Mouse (Mus musculus): ENCODE results near the gene Ppp3cb. TPM values are rescaled to one million over a fixed set of nuclear protein-coding genes. Genes with fewer than 3 reads are reported as not detected.

The Ppp3cb gene
- polyA plus RNA-seq, 1 experiment from 2014 or later, result 13.3 TPM

DNA sequence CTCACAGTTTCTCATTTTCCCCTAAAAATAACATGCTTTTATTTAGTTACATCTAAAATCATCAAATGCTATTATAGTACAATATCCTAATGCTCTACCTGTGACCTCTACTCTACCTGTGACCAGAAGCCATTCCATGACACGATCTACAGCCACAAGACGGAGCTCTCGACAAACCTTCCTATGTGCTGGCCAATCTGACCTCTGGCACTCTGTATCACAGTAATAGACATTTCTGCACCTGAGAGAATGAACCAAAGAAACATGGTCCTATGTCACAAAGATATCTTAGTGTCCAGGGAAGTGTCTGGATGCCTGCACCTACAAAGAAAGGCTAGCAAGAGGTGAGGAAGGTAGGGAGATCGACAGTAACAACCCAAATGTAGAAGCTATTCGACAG is 60.3 kb downstream of the Ppp3cb start:
- H3K27me3 ChIP-seq (ENCODE audit: control insufficient read depth, insufficient read depth, low read depth, low read length), result no peaks in the 10 kb centered on the region

DNA sequence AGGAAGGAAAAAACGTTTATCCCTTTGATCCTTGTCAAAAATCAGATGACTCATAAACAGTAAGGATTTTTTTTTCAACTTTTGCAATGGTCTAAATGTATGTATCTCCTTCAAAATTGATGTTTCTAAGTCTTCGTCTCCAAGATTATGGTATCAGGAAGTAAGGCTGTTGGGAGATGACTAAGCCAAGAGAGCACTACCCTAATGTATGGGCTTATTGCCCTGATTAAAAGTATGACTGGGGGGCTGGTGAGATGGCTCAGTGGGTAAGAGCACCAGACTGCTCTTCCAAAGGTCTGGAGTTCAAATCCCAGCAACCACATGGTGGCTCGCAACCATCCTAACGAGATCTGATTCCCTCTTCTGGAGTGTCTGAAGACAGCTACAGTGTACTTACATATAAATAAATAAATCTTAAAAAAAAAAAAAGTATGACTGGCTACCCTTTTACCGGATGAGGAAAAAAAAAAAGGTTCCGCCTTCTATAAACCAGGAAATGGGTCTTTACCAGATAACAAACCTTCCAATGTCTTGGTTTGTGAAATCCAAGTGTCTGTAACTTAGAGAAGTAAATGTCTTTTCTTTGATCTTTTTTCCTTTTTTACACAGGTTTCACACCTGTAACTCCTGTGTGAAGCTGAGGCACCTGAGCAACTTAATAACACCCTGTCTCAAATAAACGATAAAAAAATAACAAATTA is 64.2 kb downstream of the Ppp3cb start:
- WGBS (ENCODE audit: insufficient replicate concordance), result 68% methylated on average over 7 of the region's 7 CpGs
- Histone ChIP-seq H3K4me2 (ENCODE audit: low read depth, low read length) (no peak overlapping the region), H3K36me3 (ENCODE audit: control insufficient read depth, insufficient read depth) (no peaks in the 10 kb centered on the region; the same call in 1 of the 2 replicates), H3K4me1 (ENCODE audit: control insufficient read depth, low read depth, low read length) (peaks cover 25% of the 10 kb centered on the region), H3K4me3 (ENCODE audit: low read depth, low read length) (no peak overlapping the region), H3K27me3 (ENCODE audit: control insufficient read depth, insufficient read depth, low read depth, low read length) (no peaks in the 10 kb centered on the region), H3K27ac (ENCODE audit: low read length) (no peak overlapping the region), H3K9ac (ENCODE audit: low read depth, low read length) (no peak overlapping the region), H3K9me3 (replicated peaks; ENCODE audit: control insufficient read depth, low read length) (no peaks in the 10 kb centered on the region)
- ATAC-seq (ENCODE audit: low read depth), result no peak

More for the DNA sequence above, 60.3 kb downstream of the Ppp3cb start:
- peaks cover 6% of the 10 kb centered on the region for H3K4me1 ChIP-seq (ENCODE audit: control insufficient read depth, low read depth, low read length)
- H3K4me2 ChIP-seq (ENCODE audit: low read depth, low read length), result no peak overlapping the region
- H3K9me3 ChIP-seq (replicated peaks; ENCODE audit: control insufficient read depth, low read length), result no peaks in the 10 kb centered on the region
- H3K36me3 ChIP-seq (ENCODE audit: control insufficient read depth, insufficient read depth), result no peaks in the 10 kb centered on the region; the same call in 1 of the 2 replicates
- no peak for ATAC-seq (ENCODE audit: low read depth)
- no peak overlapping the region for H3K9ac ChIP-seq (ENCODE audit: low read depth, low read length)
- H3K27ac ChIP-seq (ENCODE audit: low read length), result no peak overlapping the region
- WGBS (ENCODE audit: insufficient replicate concordance), result 89% methylated on average over 5 of the region's 5 CpGs
- H3K4me3 ChIP-seq (ENCODE audit: low read depth, low read length), result no peak overlapping the region

DNA sequence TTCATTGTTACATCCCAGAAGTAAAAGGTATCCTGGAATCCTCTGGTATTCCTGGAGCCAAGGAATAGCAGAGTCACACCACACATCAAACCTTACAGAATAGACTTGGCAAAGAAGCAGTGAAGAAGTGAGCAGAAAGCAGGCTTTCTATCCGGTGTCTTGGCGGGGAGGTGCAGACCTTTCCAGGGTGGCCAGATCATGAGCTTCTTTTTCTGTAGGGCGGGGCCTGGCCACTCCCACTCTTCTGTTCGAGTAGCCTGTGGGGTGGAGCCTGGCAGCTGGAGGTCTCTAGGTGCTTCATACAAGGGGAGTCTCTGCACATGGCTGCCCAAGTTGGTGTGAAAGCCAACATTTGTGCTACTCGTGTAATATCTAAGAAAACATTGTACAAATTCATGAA is 65.2 kb downstream of the Ppp3cb start:
- H3K27me3 ChIP-seq (ENCODE audit: control insufficient read depth, insufficient read depth, low read depth, low read length), result no peaks in the 10 kb centered on the region
- no peaks in the 10 kb centered on the region for H3K36me3 ChIP-seq (ENCODE audit: control insufficient read depth, insufficient read depth)
- no peak overlapping the region for H3K27ac ChIP-seq (ENCODE audit: low read length)
- no peaks in the 10 kb centered on the region for H3K9me3 ChIP-seq (replicated peaks; ENCODE audit: control insufficient read depth, low read length)
- peak overlapping the region; percentile 28; the same call in 1 of the 2 replicates for H3K4me2 ChIP-seq (ENCODE audit: low read depth, low read length)
- 18% methylated on average over 5 of the region's 5 CpGs for WGBS (ENCODE audit: insufficient replicate concordance)
- peaks cover 30% of the 10 kb centered on the region for H3K4me1 ChIP-seq (ENCODE audit: control insufficient read depth, low read depth, low read length)
- ATAC-seq (ENCODE audit: low read depth), result no peak
- H3K9ac ChIP-seq (ENCODE audit: low read depth, low read length), result no peak overlapping the region
- no peak overlapping the region for H3K4me3 ChIP-seq (ENCODE audit: low read depth, low read length)

GRCm38 (mm10) chr14:20480195-20480579 is 66.2 kb downstream of the Ppp3cb start:
- H3K27ac ChIP-seq (ENCODE audit: low read length), result peak overlapping the region; percentile 88
- no peaks in the 10 kb centered on the region for H3K27me3 ChIP-seq (ENCODE audit: control insufficient read depth, insufficient read depth, low read depth, low read length)
- peak overlapping the region; percentile 87 for H3K9ac ChIP-seq (ENCODE audit: low read depth, low read length)
- H3K36me3 ChIP-seq (ENCODE audit: control insufficient read depth, insufficient read depth), result no peaks in the 10 kb centered on the region
- no peak for ATAC-seq (ENCODE audit: low read depth)
- peaks cover 30% of the 10 kb centered on the region for H3K4me1 ChIP-seq (ENCODE audit: control insufficient read depth, low read depth, low read length)
- H3K4me3 ChIP-seq (ENCODE audit: low read depth, low read length), result peak overlapping the region; percentile 79
- no peaks in the 10 kb centered on the region for H3K9me3 ChIP-seq (replicated peaks; ENCODE audit: control insufficient read depth, low read length)
- peak overlapping the region; percentile 82 for H3K4me2 ChIP-seq (ENCODE audit: low read depth, low read length)
- 63% methylated on average over 1 of the region's 1 CpGs for WGBS (ENCODE audit: insufficient replicate concordance)

DNA sequence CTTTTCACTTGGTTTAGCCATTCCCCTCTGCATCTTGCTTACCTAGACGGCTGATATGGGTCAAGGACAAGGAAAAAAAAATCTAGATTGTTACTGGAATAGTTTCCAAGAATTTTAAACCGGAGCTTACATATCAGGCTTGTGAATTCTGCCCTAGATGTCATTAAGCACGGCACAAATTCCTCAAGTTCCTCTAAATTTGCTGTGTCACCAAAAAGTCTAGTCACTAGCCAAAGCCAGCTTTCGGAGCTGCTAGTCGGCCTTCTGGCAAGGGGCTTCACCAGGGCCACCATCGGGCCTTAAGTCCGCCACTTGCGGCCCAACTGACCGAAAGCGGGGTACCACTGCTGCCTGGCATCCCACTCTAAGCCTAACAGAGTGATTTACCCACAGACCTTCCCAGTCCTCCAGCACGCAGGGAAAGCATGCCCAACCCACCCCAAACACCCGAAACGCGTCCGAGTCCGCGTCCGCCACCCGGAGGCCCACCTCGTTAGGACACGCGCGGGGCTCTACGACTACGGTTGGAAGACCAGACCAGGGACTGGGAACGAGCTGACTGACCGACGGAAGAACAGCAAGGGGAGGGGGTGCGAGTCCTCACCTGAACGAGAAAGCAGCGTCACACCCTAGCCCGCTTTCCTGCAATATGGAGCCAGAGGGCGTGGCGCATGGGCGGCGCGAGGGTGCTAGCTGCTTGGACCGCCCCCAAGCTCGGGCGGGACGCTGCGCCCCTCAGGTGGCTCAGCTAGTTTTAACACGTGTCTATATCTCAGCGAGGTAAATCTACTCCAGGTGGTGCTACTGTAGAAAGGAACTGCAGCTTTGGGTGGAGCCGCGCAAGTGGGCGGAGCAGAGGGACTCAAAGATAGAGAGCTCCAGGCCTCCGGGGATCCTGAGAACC is 66.8 kb downstream of the Ppp3cb start, which contains the start of gene Anxa7:
Gene Anxa7, minus strand, starts transcription at position 843 of the 904 bp plus-strand sequence.
- H3K9ac ChIP-seq (ENCODE audit: low read depth, low read length), result peak within 1 kb of the TSS; percentile 87
- no peaks in the 10 kb centered on the region for H3K27me3 ChIP-seq (ENCODE audit: control insufficient read depth, insufficient read depth, low read depth, low read length)
- no peaks in the 10 kb centered on the region for H3K9me3 ChIP-seq (replicated peaks; ENCODE audit: control insufficient read depth, low read length)
- H3K4me2 ChIP-seq (ENCODE audit: low read depth, low read length), result peak within 1 kb of the TSS; percentile 82
- H3K36me3 ChIP-seq (ENCODE audit: control insufficient read depth, insufficient read depth), result no peaks in the 10 kb centered on the region
- H3K27ac ChIP-seq (ENCODE audit: low read length), result peak within 1 kb of the TSS; percentile 88
- WGBS (ENCODE audit: insufficient replicate concordance), result under 1% methylated on average over 48 of the region's 48 CpGs
- peak; percentile 82 for ATAC-seq (ENCODE audit: low read depth)
- H3K4me3 ChIP-seq (ENCODE audit: low read depth, low read length), result peak within 1 kb of the TSS; percentile 79
- H3K4me1 ChIP-seq (ENCODE audit: control insufficient read depth, low read depth, low read length), result peaks cover 30% of the 10 kb centered on the region

- Histone ChIP-seq H3K9ac (ENCODE audit: low read depth, low read length) (peak overlapping the region; percentile 87), H3K4me1 (ENCODE audit: control insufficient read depth, low read depth, low read length) (peaks cover 30% of the 10 kb centered on the region), H3K4me2 (ENCODE audit: low read depth, low read length) (peak overlapping the region; percentile 82), H3K27me3 (ENCODE audit: control insufficient read depth, insufficient read depth, low read depth, low read length) (no peaks in the 10 kb centered on the region), H3K4me3 (ENCODE audit: low read depth, low read length) (peak overlapping the region; percentile 79), H3K9me3 (replicated peaks; ENCODE audit: control insufficient read depth, low read length) (no peaks in the 10 kb centered on the region), H3K36me3 (ENCODE audit: control insufficient read depth, insufficient read depth) (no peaks in the 10 kb centered on the region), H3K27ac (ENCODE audit: low read length) (peak overlapping the region; percentile 88)
- ATAC-seq (ENCODE audit: low read depth), result peak; percentile 82
- 2% methylated on average over 7 of the region's 7 CpGs for WGBS (ENCODE audit: insufficient replicate concordance)
These were observed 67.6 kb downstream of the Ppp3cb start for GRCm38 (mm10) chr14:20478801-20479200.

GRCm38 (mm10) chr14:20478385-20478784 is 68.0 kb downstream of the Ppp3cb start:
- Histone ChIP-seq H3K9me3 (replicated peaks; ENCODE audit: control insufficient read depth, low read length) (no peaks in the 10 kb centered on the region), H3K27me3 (ENCODE audit: control insufficient read depth, insufficient read depth, low read depth, low read length) (no peaks in the 10 kb centered on the region), H3K4me1 (ENCODE audit: control insufficient read depth, low read depth, low read length) (peaks cover 30% of the 10 kb centered on the region), H3K27ac (ENCODE audit: low read length) (peak overlapping the region; percentile 88), H3K9ac (ENCODE audit: low read depth, low read length) (peak overlapping the region; percentile 87), H3K4me3 (ENCODE audit: low read depth, low read length) (peak overlapping the region; percentile 79), H3K36me3 (ENCODE audit: control insufficient read depth, insufficient read depth) (no peaks in the 10 kb centered on the region), H3K4me2 (ENCODE audit: low read depth, low read length) (peak overlapping the region; percentile 82)
- peak; percentile 18; the same call in 1 of the 2 replicates for ATAC-seq (ENCODE audit: low read depth)
- WGBS (ENCODE audit: insufficient replicate concordance), result 14% methylated on average over 3 of the region's 3 CpGs

DNA sequence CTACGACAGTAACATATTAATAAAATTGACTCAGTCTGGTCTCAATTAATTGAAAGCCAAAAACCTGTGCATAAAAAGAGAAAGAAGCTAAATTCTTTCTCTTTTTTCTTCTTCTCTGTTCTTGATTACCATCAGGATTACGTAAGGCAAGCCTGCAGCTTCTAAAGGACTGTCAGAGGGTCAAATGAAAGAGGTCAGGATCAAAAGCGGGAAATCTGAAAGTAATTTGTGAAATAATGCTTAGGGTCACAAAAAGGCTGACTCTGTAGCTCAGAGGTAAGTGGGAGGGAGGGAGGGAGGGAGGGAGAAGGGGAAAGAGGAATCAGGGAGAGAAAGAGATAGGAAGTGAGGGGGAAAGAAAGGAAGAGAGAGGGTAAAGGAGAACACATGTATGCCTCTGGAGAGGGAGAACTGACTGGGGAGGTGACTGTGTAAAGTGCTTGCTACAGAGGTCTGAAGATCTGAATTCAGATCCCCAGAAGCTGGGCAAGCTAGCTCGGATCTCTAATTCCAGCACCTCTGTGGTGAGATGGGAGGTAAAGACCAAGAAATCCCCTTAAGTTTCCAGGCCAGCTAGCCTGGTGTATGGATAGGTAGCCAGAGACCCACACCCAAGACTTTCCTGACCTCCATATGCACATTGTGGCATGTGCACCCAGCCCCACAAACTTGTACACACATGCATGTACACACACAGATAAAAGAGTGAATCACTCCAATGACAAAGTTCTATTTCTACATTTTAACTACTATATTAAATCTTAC is 68.9 kb downstream of the Ppp3cb start:
- Histone ChIP-seq H3K4me1 (ENCODE audit: control insufficient read depth, low read depth, low read length) (peaks cover 30% of the 10 kb centered on the region), H3K27ac (ENCODE audit: low read length) (peak overlapping the region; percentile 67), H3K27me3 (ENCODE audit: control insufficient read depth, insufficient read depth, low read depth, low read length) (no peaks in the 10 kb centered on the region), H3K9me3 (replicated peaks; ENCODE audit: control insufficient read depth, low read length) (no peaks in the 10 kb centered on the region), H3K4me3 (ENCODE audit: low read depth, low read length) (peak overlapping the region; percentile 12), H3K36me3 (ENCODE audit: control insufficient read depth, insufficient read depth) (peaks cover 5% of the 10 kb centered on the region; the same call in 1 of the 2 replicates), H3K4me2 (ENCODE audit: low read depth, low read length) (peak overlapping the region; percentile 46), H3K9ac (ENCODE audit: low read depth, low read length) (no peak overlapping the region)
- WGBS (ENCODE audit: insufficient replicate concordance), result 66% methylated on average over 4 of the region's 4 CpGs
- ATAC-seq (ENCODE audit: low read depth), result no peak
